Mouse (Mus musculus) yolk sac, embryonic 10.5 days (tissue): ENCODE data around the gene Carmil1.
A peak's percentile ranks its signal among the peaks of the same experiment; 100 is the strongest.

Source experiments
- DNase-seq: peaks from one replicate; pipeline ENCODE4 v3.0.0-alpha.2; 2017; ENCODE audit warnings: low spot score

Gene Carmil1

GRCm38 (mm10) chr13:24103152-24103551 is 177.4 kb downstream of the Carmil1 start:
- no peak for DNase-seq

GRCm38 (mm10) chr13:24102256-24102655 is 178.3 kb downstream of the Carmil1 start:
- no peak for DNase-seq

GRCm38 (mm10) chr13:24101157-24102130 is 179.2 kb downstream of the Carmil1 start:
- no peak for DNase-seq

DNA sequence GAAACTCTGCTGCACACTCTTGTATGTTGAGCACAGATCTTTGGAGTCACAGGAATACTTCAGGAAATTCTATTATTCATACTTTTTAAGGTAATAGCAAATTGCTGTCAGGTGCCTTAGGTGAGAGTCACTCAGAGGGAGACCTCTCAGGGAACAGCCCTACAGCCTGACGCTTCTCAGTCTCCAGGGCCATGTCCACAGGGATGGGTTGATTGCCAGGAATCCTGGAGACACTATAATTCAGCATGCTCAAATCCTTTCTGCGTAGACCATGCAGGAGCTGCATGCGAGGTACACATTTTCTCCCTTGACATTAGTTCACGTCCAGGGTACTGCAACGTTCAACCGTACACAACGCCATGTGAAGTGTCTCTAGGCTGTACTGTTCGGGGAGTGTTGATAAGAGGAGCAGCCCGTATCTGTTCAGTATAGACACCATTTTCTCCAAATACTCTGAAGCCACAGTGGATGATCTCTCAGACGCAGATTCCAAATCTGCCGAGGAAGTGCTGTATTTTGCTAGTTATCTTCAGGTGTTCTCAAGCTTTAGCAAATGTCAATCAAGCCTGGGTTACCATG is 180.0 kb downstream of the Carmil1 start:
- DNase-seq: no peak

- DNase-seq: no peak
These were observed 184.0 kb downstream of the Carmil1 start for GRCm38 (mm10) chr13:24096573-24096972.

DNA sequence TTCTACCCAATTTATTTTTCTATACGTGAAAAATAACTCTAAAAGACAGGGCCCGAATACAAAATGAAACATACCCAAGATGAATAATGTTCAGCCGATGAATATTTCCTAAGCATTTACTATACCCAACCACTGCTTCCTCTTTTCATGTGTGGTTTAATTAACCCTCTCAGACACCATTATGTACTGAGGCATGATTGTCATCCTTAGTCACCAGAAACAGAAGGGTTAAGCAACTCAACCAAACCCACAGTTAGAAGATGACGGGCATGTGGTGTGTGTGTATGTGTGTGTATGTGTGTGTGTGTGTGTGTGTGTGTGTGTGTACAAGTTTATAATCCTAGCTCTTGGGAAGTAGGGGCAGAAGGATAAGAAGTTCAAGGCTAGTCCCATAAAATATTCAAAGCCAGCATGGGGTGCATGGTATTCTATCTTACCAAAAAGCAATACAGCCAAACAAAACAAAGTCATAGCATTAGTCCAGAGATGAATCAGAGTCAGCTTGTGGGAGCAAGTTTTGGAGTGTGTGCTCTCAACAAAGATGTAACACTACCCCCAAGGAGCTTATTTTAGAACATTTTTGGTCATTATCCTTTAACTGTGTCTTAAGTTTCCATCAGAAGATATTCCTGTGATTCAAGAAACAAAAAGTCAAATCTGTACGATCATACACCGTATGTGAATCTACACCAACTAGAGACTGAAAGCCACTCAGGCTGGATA is 185.6 kb downstream of the Carmil1 start:
- DNase-seq: no peak

- DNase-seq: peak; percentile 11
These were observed 187.5 kb downstream of the Carmil1 start for GRCm38 (mm10) chr13:24093108-24093507.

GRCm38 (mm10) chr13:24092073-24092472 is 188.5 kb downstream of the Carmil1 start:
- DNase-seq: no peak

DNA sequence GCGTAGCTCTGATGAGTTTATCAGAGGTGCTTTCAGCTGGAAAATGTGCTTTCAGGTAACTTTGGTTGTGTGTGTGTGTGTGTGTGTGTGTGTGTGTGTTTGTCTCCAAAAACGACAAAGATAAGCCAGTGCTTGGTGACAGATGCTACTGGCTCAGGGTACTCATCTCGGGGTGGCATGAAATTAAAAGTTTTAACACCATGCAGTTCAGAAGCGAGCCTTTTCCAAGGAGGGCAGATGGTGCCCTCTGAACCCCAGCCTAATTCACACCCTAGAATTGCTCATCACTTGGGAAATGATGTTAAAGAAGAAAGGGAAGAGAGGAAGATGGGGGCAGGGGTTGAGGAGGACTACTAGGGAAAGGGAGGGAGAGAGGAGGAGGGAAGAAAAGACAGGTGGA is 198.4 kb downstream of the Carmil1 start:
- DNase-seq: no peak

DNA sequence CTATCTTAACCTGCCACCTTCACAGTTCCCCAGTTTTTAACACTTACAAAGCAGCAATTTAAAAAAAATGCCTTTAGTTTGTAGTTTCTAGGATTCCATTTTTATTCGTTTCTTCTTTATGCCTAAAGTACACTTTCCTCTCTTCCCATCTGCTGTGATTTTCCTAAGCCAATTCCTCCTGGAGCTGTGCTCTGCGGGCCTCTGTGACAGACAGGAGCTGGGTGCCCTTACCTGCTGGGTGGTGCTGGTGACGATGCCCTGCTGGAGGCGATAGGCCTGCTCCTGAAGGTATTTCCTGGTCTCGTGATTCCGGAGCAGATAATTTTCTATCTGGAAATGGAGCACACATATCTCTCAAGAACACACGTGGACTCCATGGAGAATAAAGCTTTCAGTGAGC is 198.9 kb downstream of the Carmil1 start:
- no peak for DNase-seq

DNA sequence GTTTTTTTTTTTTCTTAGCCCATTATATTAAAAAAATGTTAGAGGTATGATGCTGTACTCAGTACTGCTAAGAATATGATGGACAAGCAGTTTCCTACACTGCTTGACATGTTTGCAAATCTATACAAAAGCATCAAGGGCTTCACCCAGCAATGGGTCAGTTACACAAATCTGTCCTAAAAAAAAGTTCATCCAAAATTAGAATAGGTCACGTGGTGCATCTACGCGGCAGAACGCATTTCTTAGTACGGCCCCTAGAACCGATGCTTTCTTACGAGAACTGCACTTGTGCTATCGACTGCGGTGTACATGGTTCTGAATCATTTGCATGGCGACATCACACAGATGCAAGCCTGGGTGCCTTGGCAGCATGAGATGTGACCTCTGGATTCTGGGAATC is 208.0 kb downstream of the Carmil1 start:
- DNase-seq: no peak

DNA sequence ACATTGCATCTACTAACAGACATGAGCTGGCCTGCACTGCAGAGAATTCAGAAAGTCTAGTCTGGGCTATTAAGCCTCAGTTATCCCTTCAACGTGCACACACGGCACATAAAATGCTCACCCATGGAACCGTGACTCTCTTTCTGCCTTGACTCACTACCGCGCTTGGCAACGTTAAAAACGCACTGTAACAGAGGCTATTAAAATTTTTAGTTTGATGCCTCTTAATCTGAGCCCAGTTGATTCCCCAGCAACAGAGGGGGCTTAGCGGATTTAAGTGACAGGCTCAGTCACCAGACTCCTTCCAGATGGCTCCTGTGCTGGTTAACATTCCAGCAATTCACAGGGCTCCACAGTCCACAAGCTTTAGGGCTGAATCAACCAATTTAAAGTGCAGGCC is 213.0 kb downstream of the Carmil1 start:
- DNase-seq: no peak

DNA sequence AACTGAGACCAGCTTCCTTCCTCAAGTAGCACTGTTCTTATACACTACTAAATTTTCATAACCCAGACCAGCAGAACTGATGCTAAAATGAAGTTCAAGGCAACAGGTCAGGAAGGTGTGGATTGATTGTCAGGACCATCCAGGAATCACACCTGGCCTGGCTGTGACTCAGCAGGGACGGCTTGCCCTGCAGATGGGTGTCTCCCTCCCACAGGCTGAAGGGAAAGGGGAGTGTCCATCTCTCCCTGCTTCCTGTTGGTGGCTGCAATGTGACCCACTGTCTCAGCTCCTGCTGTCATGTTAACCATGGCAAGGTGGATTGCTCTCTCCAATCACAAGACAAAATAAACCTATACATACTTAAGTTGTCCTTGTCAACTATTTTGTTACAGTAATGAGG is 215.1 kb downstream of the Carmil1 start:
- no peak for DNase-seq

DNA sequence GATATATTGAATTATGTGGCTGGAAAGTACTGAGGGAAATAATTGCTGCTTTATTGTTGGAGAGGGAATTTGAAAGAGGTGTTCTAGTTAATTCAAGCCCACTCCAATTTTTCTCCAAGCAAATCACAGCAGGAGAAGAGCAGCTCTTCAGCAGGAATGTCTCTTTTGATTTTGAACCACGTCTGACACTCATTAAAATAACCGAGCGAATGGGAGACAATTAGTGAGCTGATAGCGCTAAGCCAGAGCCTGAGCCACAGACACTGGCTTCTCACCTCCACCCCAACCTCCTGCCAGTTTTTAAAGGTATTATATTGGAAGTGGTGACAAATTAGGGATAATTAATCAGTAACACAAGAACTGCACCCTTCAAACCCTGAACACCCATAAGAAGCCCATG is 217.8 kb downstream of the Carmil1 start:
- no peak for DNase-seq

- no peak for DNase-seq
These were observed 225.3 kb downstream of the Carmil1 start for GRCm38 (mm10) chr13:24055072-24055869.

DNA sequence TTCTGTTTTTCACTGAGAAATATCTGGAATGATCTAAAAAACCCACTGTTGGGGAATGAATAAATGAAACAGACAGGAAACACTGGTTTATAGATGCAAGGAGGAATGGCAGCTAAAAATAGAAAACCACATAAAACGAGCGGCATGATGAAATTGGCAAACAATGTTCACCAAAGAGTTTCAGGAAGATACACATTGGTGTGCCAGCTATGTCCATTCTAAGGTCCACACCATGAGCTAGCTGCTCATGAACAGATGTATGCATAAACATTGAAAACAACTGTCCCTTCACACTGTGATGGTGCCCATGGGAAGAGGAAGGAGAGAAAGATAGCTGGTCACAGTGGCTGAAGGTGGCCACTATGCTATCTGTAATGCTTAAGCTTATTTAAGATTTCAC is 229.1 kb downstream of the Carmil1 start:
- no peak for DNase-seq

- no peak for DNase-seq
These were observed 230.3 kb downstream of the Carmil1 start for GRCm38 (mm10) chr13:24050330-24050729.

DNA sequence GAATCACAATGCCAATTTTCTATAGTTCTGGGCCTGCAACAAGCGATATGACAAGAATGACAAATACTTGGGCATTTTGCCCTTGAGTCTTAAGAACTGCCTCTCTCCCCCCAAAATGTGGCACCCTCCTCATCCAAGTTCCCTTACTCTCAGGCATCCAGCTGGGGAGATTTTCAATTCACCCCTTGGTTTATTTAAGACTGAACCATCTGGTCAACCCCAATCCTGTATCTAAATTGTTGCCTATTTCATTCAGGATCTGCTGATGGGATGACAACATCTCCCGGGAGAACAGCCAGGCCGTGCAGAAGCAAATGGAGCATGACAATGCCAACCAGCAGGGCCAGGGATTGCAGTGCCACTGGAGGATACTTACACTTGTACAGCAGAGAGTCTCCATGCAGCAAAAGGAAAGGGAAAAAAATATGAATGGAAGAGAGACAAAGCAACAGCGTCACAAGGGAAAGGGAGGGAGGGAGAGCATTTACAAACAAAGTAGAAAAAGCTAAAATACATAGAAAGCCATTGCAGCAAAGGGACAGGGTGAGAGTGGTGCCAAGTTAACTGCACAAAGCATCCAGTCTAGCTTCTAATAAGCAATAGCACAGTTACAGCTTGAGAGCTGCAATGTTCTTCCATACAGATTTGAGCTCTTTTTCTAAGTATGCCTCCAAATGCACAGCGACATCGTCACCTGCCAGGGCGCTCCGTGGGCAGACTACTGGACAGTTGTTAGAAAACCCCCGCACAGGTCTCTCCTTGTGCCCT is 231.1 kb downstream of the Carmil1 start:
- DNase-seq: no peak

- DNase-seq: no peak
These were observed 232.0 kb downstream of the Carmil1 start for GRCm38 (mm10) chr13:24048611-24049010.

GRCm38 (mm10) chr13:24045271-24045670 is 235.3 kb downstream of the Carmil1 start:
- DNase-seq: no peak

DNA sequence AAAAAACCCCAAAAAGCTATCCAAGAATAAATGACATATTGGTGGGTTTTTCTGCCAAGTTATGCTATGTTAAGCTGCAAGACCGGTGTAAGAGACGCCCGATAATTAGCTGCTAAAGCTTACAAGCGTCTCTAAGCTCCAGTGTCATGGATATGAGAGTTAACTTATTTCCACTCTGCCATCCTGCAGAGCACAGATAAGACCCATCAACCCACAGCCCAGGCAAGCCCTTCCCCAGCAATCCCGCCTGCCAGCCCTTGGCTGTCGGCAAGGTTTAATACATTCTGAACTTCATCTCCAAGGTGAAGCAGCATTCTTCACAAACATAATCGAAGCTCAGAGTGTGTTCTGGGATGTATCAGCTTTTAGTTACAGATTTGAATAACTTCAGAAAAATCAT is 240.4 kb downstream of the Carmil1 start:
- no peak for DNase-seq
